Mouse (Mus musculus) lung, embryonic 14.5 days (tissue): ENCODE results near the gene Gm42791. TPM values are rescaled to one million over a fixed set of nuclear protein-coding genes. Genes with fewer than 3 reads are reported as not detected.

Experiments used
- ATAC-seq: fragments of 200-750 bp; cut with Nextera tagmentation; 2 replicates; pipeline ENCODE4 v1.8.0; 2017; ENCODE audit warnings: mild to moderate bottlenecking, moderate TSS enrichment, moderate library complexity; ENCODE audit not compliant: insufficient read depth
- DNase-seq: peaks from one replicate; pipeline ENCODE4 v3.0.0-alpha.2; 2015
- H3K27ac ChIP-seq: fragments of 300-500 bp; sonication (generic); 2 replicates; pipeline ENCODE4 v1.5.1; 2014; ENCODE audit warnings: low read depth, mild to moderate bottlenecking, moderate library complexity
- H3K27me3 ChIP-seq: fragments of 300-500 bp; sonication (generic); 2 replicates; pipeline ENCODE4 v1.6.1; 2014; ENCODE audit warnings: low read length, control low read depth; ENCODE audit not compliant: insufficient read depth
- H3K36me3 ChIP-seq: fragments of 300-500 bp; sonication (generic); 2 replicates; pipeline ENCODE4 v1.6.1; 2014; ENCODE audit warnings: control low read depth; ENCODE audit not compliant: insufficient read depth
- H3K4me1 ChIP-seq: fragments of 300-500 bp; sonication (generic); 2 replicates; pipeline ENCODE4 v1.6.1; 2014; ENCODE audit warnings: antibody characterized with exemption, control low read depth; ENCODE audit not compliant: insufficient read depth
- H3K4me2 ChIP-seq: fragments of 300-500 bp; sonication (generic); 2 replicates; pipeline ENCODE4 v1.6.1; 2014; ENCODE audit warnings: mild to moderate bottlenecking
- H3K4me3 ChIP-seq: fragments of 300-500 bp; sonication (generic); 2 replicates; pipeline ENCODE4 v1.5.1; 2014; ENCODE audit warnings: low read depth, low read length
- H3K9ac ChIP-seq: fragments of 300-500 bp; sonication (generic); 2 replicates; pipeline ENCODE4 v1.6.1; 2014
- H3K9me3 ChIP-seq: fragments of 300-500 bp; sonication (generic); 2 replicates; pipeline ENCODE4 v1.6.1; 2016; ENCODE audit warnings: low read depth, low read length, control low read depth
- CTCF ChIP-seq: IDR thresholded peaks from 2 replicates; pipeline ENCODE4 v1.5.1; 2016; ENCODE audit warnings: antibody characterized with exemption, low read depth
- WGBS: fragments of 180-500 bp; shearing (Covaris S2); extraction: QIAGEN DNeasy Blood & Tissue Kit; methylation state at CpG from one replicate; pipeline ENCODE4 v1.1.7; 2014; 5-methylcytosine and 5-hydroxymethylcytosine counted together
- polyA plus RNA-seq: library from polyadenylated mRNA; unstranded; fragments of >200 nt; fragmentation: Nextera tagmentation; extraction: Ambion mirVana; gene quantifications from 2 replicates; pipeline ENCODE4 v1.2.1, GENCODE M21; 2014

The Gm42791 gene
- polyA plus RNA-seq, 1 experiment from 2014 or later: 0.58 TPM

DNA sequence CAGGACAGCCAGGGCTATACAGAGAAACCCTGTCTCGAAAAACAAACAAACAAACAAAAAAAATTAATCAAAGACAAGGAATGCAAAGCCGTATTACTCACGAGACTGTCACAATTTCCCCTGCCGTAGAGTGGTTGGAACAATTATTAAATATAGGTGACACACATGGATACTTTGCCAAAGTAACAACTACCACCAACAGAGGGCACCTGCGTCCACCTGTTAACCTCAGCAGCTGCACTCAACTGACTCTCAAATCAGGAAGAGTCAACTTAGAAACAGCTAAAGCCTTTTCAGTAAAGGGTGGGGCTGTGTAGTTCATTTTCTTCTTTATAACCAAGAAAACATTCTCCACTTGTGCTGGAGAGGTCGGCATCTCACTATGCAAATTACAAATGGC lies 90.1 kb downstream of the Gm42791 start:
- H3K4me3 ChIP-seq: no peak overlapping the region
- WGBS: 52% methylated on average over 6 of the region's 6 CpGs
- no peak overlapping the region for H3K4me2 ChIP-seq

DNA sequence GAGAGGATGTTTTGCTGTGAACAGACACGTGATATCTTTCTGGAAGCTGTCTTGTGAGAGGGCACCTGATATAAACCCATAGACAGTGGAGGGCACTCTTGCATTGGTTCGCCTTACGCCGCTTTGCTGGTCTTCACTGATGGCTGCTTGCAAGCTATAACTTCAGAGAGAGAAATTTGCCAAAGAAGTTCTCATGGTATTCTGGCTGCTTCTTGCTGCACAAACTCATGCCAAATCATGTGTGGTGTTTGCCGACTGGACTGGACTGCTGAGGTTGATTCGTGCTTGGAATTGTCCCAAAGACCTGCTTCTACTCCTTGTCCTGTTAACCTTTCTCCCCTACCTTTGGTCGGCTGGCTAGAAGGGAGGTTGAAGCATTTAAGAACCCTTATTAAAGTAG lies 95.6 kb downstream of the Gm42791 start:
- ATAC-seq: no peak

More for the DNA sequence above, 90.1 kb downstream of the Gm42791 start:
- Histone ChIP-seq H3K27ac (no peak overlapping the region), H3K4me1 (no peaks in the 10 kb centered on the region), H3K9me3 (no peaks in the 10 kb centered on the region), H3K36me3 (peaks cover 14% of the 10 kb centered on the region; the same call in 1 of the 2 replicates), H3K9ac (no peak overlapping the region), H3K27me3 (no peaks in the 10 kb centered on the region)
- peak; percentile 68 for TF ChIP-seq CTCF
- ATAC-seq (no peak), DNase-seq (peak; percentile 72)

GRCm38 (mm10) chr5:148897941-148898417 lies 97.0 kb downstream of the Gm42791 start:
- H3K27me3 ChIP-seq: no peaks in the 10 kb centered on the region
- peak overlapping the region; percentile 46; the same call in 1 of the 2 replicates for H3K27ac ChIP-seq
- no peaks in the 10 kb centered on the region for H3K9me3 ChIP-seq
- DNase-seq (peak; percentile 58), ATAC-seq (peak; percentile 65)
- WGBS: 52% methylated on average over 12 of the region's 12 CpGs
- H3K9ac ChIP-seq: no peak overlapping the region
- peaks cover 5% of the 10 kb centered on the region; the same call in 1 of the 2 replicates for H3K4me1 ChIP-seq
- H3K36me3 ChIP-seq: peaks cover 17% of the 10 kb centered on the region
- H3K4me3 ChIP-seq: no peak overlapping the region
- no peak overlapping the region for H3K4me2 ChIP-seq
- no peak for TF ChIP-seq CTCF

More for the DNA sequence above, 95.6 kb downstream of the Gm42791 start:
- DNase-seq: no peak
- H3K9me3 ChIP-seq: no peaks in the 10 kb centered on the region
- no peak for TF ChIP-seq CTCF
- 87% methylated on average over 7 of the region's 7 CpGs for WGBS
- no peaks in the 10 kb centered on the region for H3K27me3 ChIP-seq
- no peak overlapping the region for H3K4me2 ChIP-seq
- no peak overlapping the region for H3K9ac ChIP-seq
- H3K36me3 ChIP-seq: peaks cover 12% of the 10 kb centered on the region; the same call in 1 of the 2 replicates
- peaks cover 5% of the 10 kb centered on the region; the same call in 1 of the 2 replicates for H3K4me1 ChIP-seq
- no peak overlapping the region for H3K27ac ChIP-seq
- no peak overlapping the region for H3K4me3 ChIP-seq

GRCm38 (mm10) chr5:148897069-148897702 lies 97.8 kb downstream of the Gm42791 start:
- no peak overlapping the region for H3K9ac ChIP-seq
- ATAC-seq (peak; percentile 47; the same call in 1 of the 2 replicates), DNase-seq (peak; percentile 31)
- no peaks in the 10 kb centered on the region for H3K9me3 ChIP-seq
- H3K36me3 ChIP-seq: peaks cover 21% of the 10 kb centered on the region
- H3K4me1 ChIP-seq: peaks cover 5% of the 10 kb centered on the region; the same call in 1 of the 2 replicates
- H3K27ac ChIP-seq: no peak overlapping the region
- H3K4me3 ChIP-seq: no peak overlapping the region
- no peaks in the 10 kb centered on the region for H3K27me3 ChIP-seq
- 51% methylated on average over 14 of the region's 14 CpGs for WGBS
- TF ChIP-seq CTCF: no peak
- no peak overlapping the region for H3K4me2 ChIP-seq

DNA sequence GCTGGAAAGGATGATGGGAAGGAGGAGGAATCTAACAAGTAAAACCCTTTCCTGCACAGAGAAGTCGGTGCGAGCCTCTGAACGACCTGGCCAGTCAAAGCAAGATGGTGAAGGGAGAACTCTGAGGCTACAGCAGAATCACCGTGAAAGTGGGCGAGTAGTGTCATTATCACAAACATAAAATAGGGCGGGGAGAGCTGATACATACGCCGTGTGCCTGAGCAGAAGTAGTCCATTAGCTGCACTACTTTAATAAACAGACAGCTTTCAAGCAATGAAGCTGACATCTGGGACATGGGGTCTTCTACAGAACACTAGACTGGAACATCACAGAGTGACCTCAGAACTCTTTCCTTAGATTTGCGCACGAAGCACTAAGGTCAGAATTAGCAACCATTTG lies 98.4 kb downstream of the Gm42791 start:
- ATAC-seq: no peak
- H3K4me2 ChIP-seq: no peak overlapping the region
- TF ChIP-seq CTCF: no peak
- no peak overlapping the region for H3K9ac ChIP-seq
- H3K4me1 ChIP-seq: peaks cover 5% of the 10 kb centered on the region; the same call in 1 of the 2 replicates
- H3K27ac ChIP-seq: no peak overlapping the region
- H3K36me3 ChIP-seq: peaks cover 27% of the 10 kb centered on the region
- DNase-seq: no peak
- no peaks in the 10 kb centered on the region for H3K27me3 ChIP-seq
- H3K4me3 ChIP-seq: no peak overlapping the region
- no peaks in the 10 kb centered on the region for H3K9me3 ChIP-seq
- WGBS: 73% methylated on average over 10 of the region's 10 CpGs

DNA sequence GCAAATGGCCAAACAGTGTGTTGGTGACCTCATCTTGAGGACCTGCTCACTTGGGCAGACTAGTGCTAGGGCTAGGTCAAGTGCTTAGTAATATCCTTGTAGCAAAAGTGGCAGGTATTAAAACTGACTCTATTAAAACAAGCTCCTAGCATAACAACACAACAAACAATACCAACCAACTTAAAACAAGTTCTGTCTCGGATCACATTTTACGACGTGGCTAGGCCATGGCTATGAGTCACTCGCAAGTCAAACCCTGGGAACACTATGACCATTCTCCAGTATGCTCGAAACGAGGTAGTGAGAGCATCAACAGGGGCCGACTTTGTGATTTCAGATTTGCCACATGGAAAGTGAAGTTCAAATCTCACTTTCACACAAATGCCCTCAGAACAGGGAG lies 99.1 kb downstream of the Gm42791 start:
- WGBS: 83% methylated on average over 7 of the region's 7 CpGs
- DNase-seq: no peak
- Histone ChIP-seq H3K9ac (no peak overlapping the region), H3K9me3 (no peaks in the 10 kb centered on the region), H3K27ac (no peak overlapping the region), H3K36me3 (peaks cover 33% of the 10 kb centered on the region), H3K4me3 (no peak overlapping the region), H3K4me2 (no peak overlapping the region), H3K27me3 (no peaks in the 10 kb centered on the region), H3K4me1 (peaks cover 5% of the 10 kb centered on the region; the same call in 1 of the 2 replicates)
- no peak for ATAC-seq
- TF ChIP-seq CTCF: no peak

DNA sequence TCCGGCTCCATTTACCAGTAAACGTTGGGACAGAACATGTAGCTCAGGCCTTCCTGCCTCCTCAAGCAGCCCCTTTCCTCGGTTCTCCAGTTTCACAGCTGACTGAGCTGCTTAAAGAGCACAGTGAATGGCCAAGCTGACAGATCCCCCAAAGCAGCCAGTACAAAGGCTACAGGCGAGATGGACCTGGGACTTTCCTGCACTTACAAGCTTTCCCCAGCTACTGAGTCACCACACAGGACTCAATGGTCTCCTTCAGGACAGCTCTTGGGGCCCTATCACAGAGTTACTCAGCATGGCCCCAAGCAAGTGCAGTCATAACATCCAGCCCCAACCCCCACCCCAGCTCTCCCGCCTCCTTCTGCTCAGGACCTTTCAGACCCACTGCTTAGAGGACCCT lies 99.9 kb downstream of the Gm42791 start:
- no peak for TF ChIP-seq CTCF
- Histone ChIP-seq H3K27me3 (no peaks in the 10 kb centered on the region), H3K4me3 (no peak overlapping the region), H3K9me3 (no peaks in the 10 kb centered on the region), H3K4me1 (peaks cover 5% of the 10 kb centered on the region; the same call in 1 of the 2 replicates), H3K36me3 (peaks cover 38% of the 10 kb centered on the region), H3K27ac (no peak overlapping the region), H3K9ac (no peak overlapping the region), H3K4me2 (no peak overlapping the region)
- WGBS: 52% methylated on average over 5 of the region's 5 CpGs
- no peak for DNase-seq
- ATAC-seq: no peak
